Mouse (Mus musculus): ENCODE measurements around the gene Dad1.

The Dad1 gene

GRCm38 (mm10) chr14:54253741-54254291 is at the start of gene Dad1, which contains the start of gene Abhd4:
Dad1 (minus strand) TSS chr14:54254104.
Abhd4 (plus strand) TSS chr14:54254188.
- DNase-seq: peak; percentile 98

GRCm38 (mm10) chr14:54300676-54301075 is 46.8 kb upstream of the Dad1 start:
- DNase-seq: no peak

GRCm38 (mm10) chr14:54300136-54300535 is 46.2 kb upstream of the Dad1 start:
- no peak for DNase-seq

GRCm38 (mm10) chr14:54284839-54285238 is 30.9 kb upstream of the Dad1 start, which contains the start of gene Olfr49:
Olfr49 (minus strand) TSS chr14:54284939.
- no peak for DNase-seq

GRCm38 (mm10) chr14:54276446-54276845 is 22.5 kb upstream of the Dad1 start:
- no peak for DNase-seq

- no peak for DNase-seq
Measured at GRCm38 (mm10) chr14:54272696-54273095, 18.8 kb upstream of the Dad1 start.

- DNase-seq: no peak
Measured at GRCm38 (mm10) chr14:54271976-54272606, 18.2 kb upstream of the Dad1 start.

- no peak for DNase-seq
Measured at GRCm38 (mm10) chr14:54270413-54270812, 16.5 kb upstream of the Dad1 start.

- no peak for DNase-seq
Measured at GRCm38 (mm10) chr14:54269566-54269965, 15.7 kb upstream of the Dad1 start.

- DNase-seq: no peak
Measured at GRCm38 (mm10) chr14:54267966-54268365, 14.1 kb upstream of the Dad1 start.

GRCm38 (mm10) chr14:54265951-54266350 is 12.0 kb upstream of the Dad1 start:
- DNase-seq: no peak

- DNase-seq: no peak
Measured at GRCm38 (mm10) chr14:54265093-54265492, 11.2 kb upstream of the Dad1 start.

GRCm38 (mm10) chr14:54264231-54264630 is 10.3 kb upstream of the Dad1 start:
- no peak for DNase-seq

GRCm38 (mm10) chr14:54263099-54263498 is 9.2 kb upstream of the Dad1 start:
- no peak for DNase-seq

GRCm38 (mm10) chr14:54262622-54263021 is 8.7 kb upstream of the Dad1 start:
- DNase-seq: no peak

- no peak for DNase-seq
Measured at GRCm38 (mm10) chr14:54261386-54261785, 7.5 kb upstream of the Dad1 start.

GRCm38 (mm10) chr14:54260196-54260595 is 6.3 kb upstream of the Dad1 start:
- DNase-seq: no peak

GRCm38 (mm10) chr14:54259722-54260085 is 5.8 kb upstream of the Dad1 start:
- DNase-seq: no peak

- peak; percentile 89 for DNase-seq
Measured at GRCm38 (mm10) chr14:54259003-54259721, 5.3 kb upstream of the Dad1 start.

- no peak for DNase-seq
Measured at GRCm38 (mm10) chr14:54258131-54258670, 4.3 kb upstream of the Dad1 start.

- no peak for DNase-seq
Measured at GRCm38 (mm10) chr14:54254670-54255202, 832 bp upstream of the Dad1 start.

- DNase-seq: no peak
Measured at GRCm38 (mm10) chr14:54250122-54250521, 3.8 kb downstream of the Dad1 start.

- DNase-seq: no peak
Measured at GRCm38 (mm10) chr14:54249326-54249725, 4.6 kb downstream of the Dad1 start.

- no peak for DNase-seq
Measured at GRCm38 (mm10) chr14:54246232-54246631, 7.7 kb downstream of the Dad1 start.

All from layer of hippocampus, adult 9-11 months (tissue).